Mouse (Mus musculus) C2C12 (cell line): ENCODE data around the gene Spic. TPM values are rescaled to one million over a fixed set of nuclear protein-coding genes. Genes with fewer than 3 reads are reported as not detected.

Experiments
- H3K27me3 ChIP-seq: one replicate; pipeline ENCODE4 v1.6.1; 2011; ENCODE audit not compliant: control insufficient read depth, insufficient read depth, insufficient read length
- H3K36me3 ChIP-seq: one replicate; pipeline ENCODE4 v1.6.1; 2011; ENCODE audit not compliant: control insufficient read depth, insufficient read depth
- H3K4me3 ChIP-seq: one replicate; pipeline ENCODE4 v1.5.1; 2011; ENCODE audit warnings: mild to moderate bottlenecking, control low read depth; ENCODE audit not compliant: poor library complexity, insufficient read depth, severe bottlenecking
- H3K79me2 ChIP-seq: one replicate; pipeline ENCODE4 v1.6.1; 2011; ENCODE audit not compliant: control insufficient read depth, insufficient read depth
- H3K79me3 ChIP-seq: one replicate; pipeline ENCODE4 v1.6.1; 2011; ENCODE audit warnings: low read depth, control low read depth
- H3ac ChIP-seq: one replicate; pipeline ENCODE3; 2011; ENCODE audit warnings: low read depth; ENCODE audit not compliant: control insufficient read depth, insufficient read length
- CEBPB ChIP-seq: IDR thresholded peaks from one replicate; pipeline ENCODE4 v1.6.1; 2011; ENCODE audit warnings: low read depth, mild to moderate bottlenecking, control low read depth, moderate library complexity
- CTCF ChIP-seq: IDR thresholded peaks from one replicate; pipeline ENCODE4 v1.5.1; 2011; ENCODE audit not compliant: control insufficient read depth, insufficient read depth, insufficient read length
- FOSL1 ChIP-seq: IDR thresholded peaks from one replicate; pipeline ENCODE4 v1.8.0; 2011; ENCODE audit warnings: mild to moderate bottlenecking, low read length; ENCODE audit not compliant: poor library complexity, insufficient read depth, severe bottlenecking
- MAX ChIP-seq: IDR thresholded peaks from one replicate; pipeline ENCODE4 v1.6.1; 2011; ENCODE audit warnings: mild to moderate bottlenecking, control low read depth
- MYOD1 ChIP-seq: IDR thresholded peaks from one replicate; pipeline ENCODE4 v1.6.1; 2011; ENCODE audit warnings: low read depth; ENCODE audit not compliant: control insufficient read depth, insufficient read length
- MYOG ChIP-seq: IDR thresholded peaks from one replicate; pipeline ENCODE4 v1.6.1; 2011; ENCODE audit not compliant: control insufficient read depth, insufficient read length; ENCODE audit errors: extremely low read depth
- USF1 ChIP-seq: IDR thresholded peaks from one replicate; pipeline ENCODE4 v1.6.1; 2011; ENCODE audit warnings: low read depth, mild to moderate bottlenecking, control low read depth, moderate library complexity
- polyA plus RNA-seq: library from polyadenylated mRNA; unstranded; fragments of >200 nt; fragmentation: generic; extraction: Trizol; gene quantifications from one replicate; pipeline ENCODE4 v1.2.1, GENCODE M21; 2012; ENCODE audit warnings: missing spikeins

The Spic gene
- polyA plus RNA-seq, 1 experiment, result not detected

DNA sequence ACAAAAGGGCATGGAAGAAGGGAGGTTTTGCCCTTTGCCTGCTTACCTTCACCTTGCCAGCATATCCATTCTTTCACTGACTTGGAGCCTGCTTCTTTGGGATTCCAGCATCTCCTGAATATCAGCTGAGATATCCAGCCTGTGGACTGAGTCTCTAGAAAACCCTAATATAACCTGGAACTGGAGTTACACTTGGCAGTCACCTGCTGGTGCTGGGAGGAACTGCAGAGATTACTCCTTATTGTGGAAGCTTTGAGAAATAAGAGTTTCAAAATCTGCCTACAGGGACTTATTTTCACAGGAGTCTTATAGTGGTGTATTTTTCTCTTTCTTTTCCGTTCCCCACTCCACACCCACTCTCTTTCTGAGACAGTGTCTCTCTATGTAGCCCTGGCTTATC lies 42.3 kb upstream of the Spic start:
- no peak overlapping the region for H3ac ChIP-seq
- H3K79me2 ChIP-seq, result peaks cover 10% of the 10 kb centered on the region
- no peaks in the 10 kb centered on the region for H3K36me3 ChIP-seq
- no peak overlapping the region for H3K4me3 ChIP-seq
- peaks cover 7% of the 10 kb centered on the region for H3K79me3 ChIP-seq
- H3K27me3 ChIP-seq, result no peaks in the 10 kb centered on the region
- TF ChIP-seq USF1, result no peak
- no peak for TF ChIP-seq MYOG
- TF ChIP-seq CTCF, result no peak
- TF ChIP-seq CEBPB, result no peak
- TF ChIP-seq MAX, result no peak
- TF ChIP-seq FOSL1, result no peak
- TF ChIP-seq MYOD1, result no peak

DNA sequence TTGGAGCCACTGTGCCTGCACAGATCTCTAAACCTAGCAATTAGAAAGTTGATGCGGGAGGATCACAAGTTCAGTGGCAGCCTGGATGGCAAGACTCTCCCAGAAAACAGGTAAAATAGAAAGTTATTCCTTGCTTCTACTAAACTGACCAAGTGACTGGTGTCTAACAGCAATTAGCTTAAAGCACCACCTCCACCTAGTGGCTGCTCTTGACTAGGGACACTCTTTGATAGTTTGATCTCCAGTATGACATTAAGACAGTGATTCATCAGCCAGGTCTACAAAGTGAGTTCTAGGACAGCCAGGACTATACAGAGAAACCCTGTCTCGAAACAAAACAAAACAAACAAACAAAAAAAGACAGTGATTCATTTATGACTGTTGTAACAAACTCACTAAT lies 40.5 kb upstream of the Spic start:
- Histone ChIP-seq H3K36me3 (no peaks in the 10 kb centered on the region), H3K79me3 (no peaks in the 10 kb centered on the region), H3K4me3 (no peak overlapping the region), H3K27me3 (no peaks in the 10 kb centered on the region), H3ac (no peak overlapping the region), H3K79me2 (no peaks in the 10 kb centered on the region)
- TF ChIP-seq MYOG (no peak), MAX (no peak), FOSL1 (no peak), USF1 (no peak), CEBPB (no peak), CTCF (no peak), MYOD1 (no peak)

DNA sequence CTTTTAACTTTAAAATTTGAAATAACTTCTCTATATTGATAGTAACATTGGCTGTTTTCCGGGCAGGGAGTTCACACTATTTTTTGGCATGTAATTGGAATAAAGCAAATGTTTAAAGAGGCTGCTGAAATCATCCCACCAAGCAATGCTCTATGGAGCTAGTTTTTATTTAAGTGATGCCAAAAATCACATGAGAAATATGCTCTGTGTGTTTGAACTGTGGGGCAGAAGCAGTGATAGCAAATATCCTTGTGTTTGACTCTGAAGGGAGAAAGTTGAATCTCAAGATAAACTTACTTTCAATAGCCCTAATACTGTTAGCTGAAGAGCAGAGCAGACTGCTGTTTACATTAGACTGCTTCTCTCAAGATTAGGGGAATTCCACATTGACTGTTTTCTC lies 34.8 kb upstream of the Spic start:
- TF ChIP-seq CEBPB (no peak), MYOG (no peak), MYOD1 (no peak), MAX (no peak), USF1 (no peak), FOSL1 (no peak), CTCF (no peak)
- Histone ChIP-seq H3K27me3 (no peaks in the 10 kb centered on the region), H3K79me2 (no peaks in the 10 kb centered on the region), H3K4me3 (no peak overlapping the region), H3ac (no peak overlapping the region), H3K36me3 (no peaks in the 10 kb centered on the region), H3K79me3 (no peaks in the 10 kb centered on the region)

DNA sequence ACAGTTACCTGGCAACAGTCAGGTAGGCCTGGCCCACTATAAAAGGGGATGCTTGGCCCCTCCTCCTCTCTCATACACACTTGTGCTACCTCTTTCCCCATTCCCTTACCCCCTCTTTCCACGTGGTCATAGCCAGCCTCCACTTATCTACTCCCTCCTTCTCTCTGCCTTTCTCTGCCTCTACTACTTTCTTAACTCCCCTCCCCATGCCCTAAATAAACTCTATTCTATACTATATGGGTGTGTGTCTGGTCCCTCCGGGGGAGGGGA lies 32.9 kb upstream of the Spic start:
- no peaks in the 10 kb centered on the region for H3K79me2 ChIP-seq
- TF ChIP-seq CEBPB (no peak), MAX (no peak), USF1 (no peak), FOSL1 (no peak), CTCF (no peak), MYOG (no peak), MYOD1 (no peak)

DNA sequence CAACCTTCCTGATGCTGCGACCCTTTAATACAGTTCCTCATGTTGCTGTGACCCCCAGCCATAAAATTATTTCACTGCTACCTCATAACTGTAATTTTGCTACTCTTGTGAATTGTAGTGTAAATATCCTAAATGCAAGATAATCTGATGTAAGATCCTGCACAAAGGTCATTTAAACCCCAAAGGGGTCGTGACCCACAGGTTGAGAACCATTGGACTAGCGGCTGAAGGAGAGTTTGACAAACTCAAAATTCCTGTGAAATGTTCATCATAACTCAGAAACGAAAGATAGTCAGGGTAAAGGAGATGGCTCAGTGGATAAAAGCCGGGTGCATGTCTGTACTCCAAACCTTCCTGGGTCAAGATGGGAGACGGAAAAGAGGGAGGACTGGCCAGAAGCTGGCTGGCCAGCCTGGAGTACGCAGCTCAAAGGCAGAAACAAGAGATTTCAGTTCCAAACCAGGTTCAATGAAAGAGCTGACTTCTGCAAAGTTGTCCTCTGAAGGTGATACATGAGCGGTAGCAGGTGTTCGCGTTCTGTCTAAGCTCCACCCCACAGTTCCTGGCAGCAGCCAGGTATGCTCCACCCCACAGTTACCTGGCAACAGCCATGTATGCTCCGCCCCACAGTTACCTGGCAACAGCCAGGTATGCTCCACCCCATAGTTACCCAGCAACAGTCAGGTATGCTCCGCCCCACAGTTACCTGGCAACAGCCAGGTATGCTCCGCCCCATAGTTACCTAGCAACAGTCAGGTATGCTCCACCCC lies 32.4 kb upstream of the Spic start:
- Histone ChIP-seq H3K36me3 (no peaks in the 10 kb centered on the region), H3K27me3 (no peaks in the 10 kb centered on the region), H3K79me2 (no peaks in the 10 kb centered on the region), H3ac (no peak overlapping the region), H3K79me3 (no peaks in the 10 kb centered on the region), H3K4me3 (no peak overlapping the region)
- no peak for TF ChIP-seq MYOG
- no peak for TF ChIP-seq CEBPB
- TF ChIP-seq MAX, result no peak
- TF ChIP-seq MYOD1, result no peak
- TF ChIP-seq USF1, result no peak
- TF ChIP-seq CTCF, result no peak
- TF ChIP-seq FOSL1, result no peak

More for the DNA sequence above, 32.9 kb upstream of the Spic start:
- H3ac ChIP-seq, result no peak overlapping the region
- no peak overlapping the region for H3K4me3 ChIP-seq
- H3K79me3 ChIP-seq, result no peaks in the 10 kb centered on the region
- no peaks in the 10 kb centered on the region for H3K36me3 ChIP-seq
- H3K27me3 ChIP-seq, result no peaks in the 10 kb centered on the region

DNA sequence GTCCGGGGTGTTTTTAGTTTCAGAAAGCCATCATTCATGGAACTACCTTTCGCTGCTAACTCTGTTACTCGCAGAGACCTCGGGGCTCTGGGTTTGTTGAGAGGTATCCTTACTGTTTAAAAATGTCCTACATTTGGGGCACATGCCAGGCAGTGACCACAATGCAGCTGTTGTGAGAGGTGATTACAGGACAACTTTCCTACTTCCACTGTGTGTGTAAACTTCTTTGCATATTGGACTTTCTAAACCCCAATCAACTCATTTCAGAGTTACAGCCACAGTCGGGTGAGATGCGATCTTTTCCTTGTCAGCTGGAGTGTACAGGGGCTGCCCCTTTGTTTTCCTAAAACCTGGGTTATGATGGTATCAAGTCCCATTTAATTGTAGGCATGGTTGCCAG lies 30.8 kb upstream of the Spic start:
- no peak overlapping the region for H3K4me3 ChIP-seq
- TF ChIP-seq CEBPB (no peak), MYOD1 (peak; percentile 52), USF1 (no peak), FOSL1 (no peak), CTCF (no peak), MAX (no peak), MYOG (no peak)
- H3K27me3 ChIP-seq, result no peaks in the 10 kb centered on the region
- H3K79me3 ChIP-seq, result no peaks in the 10 kb centered on the region
- no peaks in the 10 kb centered on the region for H3K36me3 ChIP-seq
- H3ac ChIP-seq, result no peak overlapping the region
- H3K79me2 ChIP-seq, result no peaks in the 10 kb centered on the region
